Mouse (Mus musculus): ENCODE measurements around the gene Npas2. TPM values are rescaled to one million over a fixed set of nuclear protein-coding genes. Genes with fewer than 3 reads are reported as not detected.

Gene Npas2
- total and polyA plus RNA-seq, 3 experiments: not detected

GRCm38 (mm10) chr1:39280391-39280790, 86.9 kb downstream of the Npas2 start:
- Histone ChIP-seq H3K4me3 (ENCODE audit: control insufficient read depth in 1 of 2, insufficient read depth in 1 of 2, low read depth in 2 of 2, low read length in 2 of 2) (no peak overlapping the region), H3K27me3 (ENCODE audit: control insufficient read depth in 1 of 2, insufficient read depth in 2 of 2, low read length in 2 of 2) (no peaks in the 10 kb centered on the region; a peak in 1 of 4 replicates), H3K9me3 (replicated peaks; ENCODE audit: insufficient read depth, low read length) (no peaks in the 10 kb centered on the region), H3K79me2 (ENCODE audit: control insufficient read depth, insufficient read depth, low read length, poor library complexity) (no peaks in the 10 kb centered on the region), H3K36me3 (ENCODE audit: control insufficient read depth in 1 of 2, insufficient read depth in 2 of 2, low read length in 2 of 2) (no peaks in the 10 kb centered on the region), H3K4me1 (ENCODE audit: control insufficient read depth in 1 of 2, insufficient read depth in 2 of 2, low read length in 2 of 2) (no peaks in the 10 kb centered on the region), H3K9ac (ENCODE audit: control insufficient read depth, low read depth, low read length, poor library complexity, severe bottlenecking) (no peak overlapping the region), H3K27ac (ENCODE audit: control insufficient read depth, low read depth, low read length) (no peak overlapping the region)
- no peak for DNase-seq (ENCODE audit: low read depth, low spot score)
- TF ChIP-seq ELF1 (IDR thresholded peaks at IDR 0.05; ENCODE audit: low read depth, low read length) (no peak), HCFC1 (IDR thresholded peaks at IDR 0.05; ENCODE audit: low read depth, low read length) (no peak), MEF2A (IDR thresholded peaks at IDR 0.05; ENCODE audit: extremely low read depth, insufficient replicate concordance, low read depth, low read length, poor library complexity, severe bottlenecking) (no peak), KAT2A (conservative IDR thresholded peaks at IDR 0.05; ENCODE audit: low read depth, low read length) (no peak), JUND (IDR thresholded peaks at IDR 0.05; ENCODE audit: low read depth, low read length) (no peak), POLR2AphosphoS5 (IDR thresholded peaks at IDR 0.05; ENCODE audit: borderline replicate concordance, low read depth, low read length) (no peak), EP300 (IDR thresholded peaks at IDR 0.05; ENCODE audit: low read depth in 1 of 2, low read length in 2 of 2) (no peak), MYB (IDR thresholded peaks at IDR 0.05; ENCODE audit: low read depth, low read length) (no peak), ZMIZ1 (IDR thresholded peaks at IDR 0.05; ENCODE audit: low read depth, low read length) (no peak), MYC (IDR thresholded peaks at IDR 0.05; ENCODE audit: low read depth, low read length) (no peak), E2F4 (IDR thresholded peaks at IDR 0.05; ENCODE audit: borderline replicate concordance, low read depth, low read length) (no peak), CHD2 (IDR thresholded peaks at IDR 0.05; ENCODE audit: low read length) (no peak), MAX (IDR thresholded peaks at IDR 0.05; ENCODE audit: low read length) (no peak), MAZ (IDR thresholded peaks at IDR 0.05; ENCODE audit: low read depth, low read length) (no peak), GABPA (IDR thresholded peaks at IDR 0.05; ENCODE audit: low read depth, low read length) (no peak), NRF1 (IDR thresholded peaks at IDR 0.05; ENCODE audit: insufficient read depth, low read depth, low read length, poor library complexity, severe bottlenecking) (no peak), ZKSCAN1 (IDR thresholded peaks at IDR 0.05; ENCODE audit: low read depth, low read length) (no peak), GATA1 (IDR thresholded peaks at IDR 0.05; ENCODE audit: low read depth, low read length) (no peak), BHLHE40 (IDR thresholded peaks at IDR 0.05; ENCODE audit: borderline replicate concordance, low read depth, low read length) (no peak), USF2 (IDR thresholded peaks at IDR 0.05; ENCODE audit: borderline replicate concordance in 1 of 2, insufficient read depth in 1 of 2, low read depth in 1 of 2, low read length in 2 of 2) (no peak)

All from MEL (cell line).